Mouse (Mus musculus) small intestine, adult 2 months (tissue): ENCODE measurements around the gene Slc25a47.

Source experiments
- CTCF ChIP-seq: fragments of 200-500 bp; IDR thresholded peaks from 2 replicates; pipeline ENCODE4 v1.5.1; 2012; ENCODE audit warnings: low read depth, mild to moderate bottlenecking, control low read depth, inconsistent platforms, low read length, moderate library complexity, mixed read lengths; ENCODE audit not compliant: insufficient replicate concordance, insufficient read length; ENCODE audit errors: extremely low read depth
- POLR2A ChIP-seq: fragments of 200-500 bp; IDR thresholded peaks from 2 replicates; pipeline ENCODE4 v1.6.1; 2012; ENCODE audit warnings: low read depth, mild to moderate bottlenecking, control low read depth, inconsistent platforms, low read length, moderate library complexity

DNA sequence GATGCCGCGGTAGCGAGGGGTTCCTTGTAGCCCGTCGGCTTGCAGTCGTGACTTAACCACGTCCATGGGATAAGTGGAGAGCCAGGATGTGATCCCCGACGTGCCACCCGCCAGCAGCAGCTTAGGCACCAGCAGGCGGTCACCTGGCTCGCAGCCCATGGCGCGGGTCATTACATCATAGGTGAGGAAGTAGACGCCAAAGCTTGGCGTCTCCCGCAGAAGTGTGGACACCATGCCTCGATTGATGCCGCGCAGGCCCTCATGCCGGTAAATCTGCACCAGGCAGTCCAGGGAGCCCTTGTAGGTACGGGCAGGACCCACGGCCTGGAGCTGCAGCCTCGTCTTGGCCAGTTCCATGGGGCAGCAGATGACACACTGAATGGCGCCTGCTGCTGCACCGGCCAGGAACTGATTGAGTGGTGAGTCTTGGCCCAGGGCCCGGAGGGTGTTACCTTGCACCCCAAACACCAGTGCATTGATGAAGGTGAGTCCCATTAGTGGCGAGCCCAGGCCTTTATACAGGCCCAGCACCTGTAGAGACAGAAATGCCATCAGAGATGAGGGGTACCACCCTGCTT lies 8.8 kb upstream of the Slc25a47 start:
- no peak for TF ChIP-seq POLR2A
- no peak for TF ChIP-seq CTCF
